Mouse (Mus musculus) gastrocnemius, postnatal 10 days (tissue): ENCODE measurements around the gene Slc15a2. TPM values are rescaled to one million over a fixed set of nuclear protein-coding genes. Genes with fewer than 3 reads are reported as not detected.

ENCODE experiments used
- DNase-seq: peaks from one replicate; pipeline ENCODE4 v3.0.0; 2021; ENCODE audit warnings: mixed read lengths
- total RNA-seq, 2 experiments: library from RNA; stranded (reverse); gene quantifications; 2 replicates each; pipeline ENCODE4 v1.2.3; 2021

The Slc15a2 gene
- total RNA-seq, 2 experiments from 2014 or later = 0.97 to 4.3 TPM

DNA sequence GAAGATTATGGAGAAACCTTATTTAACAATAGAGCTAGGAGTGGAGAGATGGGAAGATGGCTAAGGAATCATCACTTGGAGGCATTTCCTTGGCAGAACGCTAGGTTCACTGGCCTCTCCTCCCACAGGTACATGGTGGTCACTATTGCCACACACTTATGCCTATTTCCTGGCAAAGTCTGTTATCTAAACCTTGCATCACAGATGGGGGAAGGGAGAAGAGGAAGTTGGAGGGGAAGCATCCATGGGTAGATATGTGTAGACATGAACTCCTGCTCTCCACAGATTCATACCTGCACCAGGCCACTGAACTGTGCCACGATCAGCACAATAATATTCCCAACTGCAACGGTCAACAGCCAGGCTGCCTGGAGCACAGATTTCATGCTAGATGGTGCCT, 32.8 kb downstream of the Slc15a2 start:
- DNase-seq = no peak

DNA sequence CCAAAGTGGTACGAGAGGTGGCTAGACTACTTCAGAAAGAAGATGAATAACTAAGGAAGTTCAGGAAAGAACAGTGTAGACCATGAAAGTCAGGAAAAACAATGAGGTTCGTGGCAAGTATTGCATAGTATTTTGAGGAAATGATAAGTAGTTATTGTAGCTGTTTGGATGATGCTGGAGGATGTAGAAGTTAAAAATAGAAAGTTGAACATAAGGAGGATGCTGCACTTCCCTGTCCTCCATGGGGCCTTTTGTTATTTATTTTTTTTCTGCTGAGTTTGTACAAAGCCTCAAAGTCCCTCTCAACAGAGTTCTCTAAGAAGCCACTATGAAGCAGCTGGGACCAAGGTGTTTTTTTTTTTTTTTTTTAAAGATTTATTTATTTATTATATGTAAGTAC, 37.0 kb downstream of the Slc15a2 start:
- no peak for DNase-seq

- DNase-seq = no peak
Measured at GRCm38 (mm10) chr16:36747068-36747467, 37.7 kb downstream of the Slc15a2 start.

DNA sequence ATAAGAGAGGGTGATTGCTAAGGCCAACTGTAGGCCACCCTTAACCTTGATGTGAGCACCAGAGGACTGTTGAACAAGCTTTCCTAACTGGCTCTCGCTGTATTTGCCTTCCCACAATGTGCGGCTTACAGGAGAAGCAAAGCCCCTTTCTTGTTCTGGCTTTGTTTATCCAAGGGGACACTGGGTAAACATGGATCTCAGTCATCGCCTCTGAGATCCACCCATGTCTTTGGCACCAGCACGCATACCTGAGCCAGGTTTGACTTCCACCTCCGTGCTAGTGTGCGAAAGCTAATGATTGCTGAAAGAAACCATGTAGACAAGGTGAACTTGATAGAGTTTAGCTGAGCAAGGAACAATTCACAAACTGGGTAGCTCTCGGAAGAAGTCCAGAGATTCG, 41.2 kb downstream of the Slc15a2 start:
- no peak for DNase-seq

GRCm38 (mm10) chr16:36739404-36739930, 45.3 kb downstream of the Slc15a2 start:
- DNase-seq = no peak

GRCm38 (mm10) chr16:36735421-36735820, 49.3 kb downstream of the Slc15a2 start:
- DNase-seq = no peak

DNA sequence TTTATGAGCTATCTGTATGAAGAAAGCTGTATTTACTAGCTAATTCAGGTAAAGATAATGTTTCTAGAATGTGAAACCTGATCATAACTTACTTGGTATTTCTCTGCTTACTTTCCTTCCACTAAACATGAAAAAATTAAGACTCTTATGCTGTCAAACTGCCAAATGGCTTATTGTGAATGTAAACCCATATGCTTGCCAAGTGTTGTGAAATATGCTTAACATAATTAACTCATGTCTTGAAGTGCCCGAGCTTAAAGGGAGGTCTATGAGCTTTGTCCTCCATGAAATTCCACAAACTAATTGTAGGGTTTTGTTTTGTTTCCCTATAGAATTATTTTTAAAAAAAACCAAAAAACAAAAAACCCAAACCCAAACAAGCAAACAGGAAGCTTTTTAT, 50.9 kb downstream of the Slc15a2 start:
- DNase-seq = no peak

- DNase-seq = no peak
Measured at GRCm38 (mm10) chr16:36732572-36732971, 52.2 kb downstream of the Slc15a2 start.

DNA sequence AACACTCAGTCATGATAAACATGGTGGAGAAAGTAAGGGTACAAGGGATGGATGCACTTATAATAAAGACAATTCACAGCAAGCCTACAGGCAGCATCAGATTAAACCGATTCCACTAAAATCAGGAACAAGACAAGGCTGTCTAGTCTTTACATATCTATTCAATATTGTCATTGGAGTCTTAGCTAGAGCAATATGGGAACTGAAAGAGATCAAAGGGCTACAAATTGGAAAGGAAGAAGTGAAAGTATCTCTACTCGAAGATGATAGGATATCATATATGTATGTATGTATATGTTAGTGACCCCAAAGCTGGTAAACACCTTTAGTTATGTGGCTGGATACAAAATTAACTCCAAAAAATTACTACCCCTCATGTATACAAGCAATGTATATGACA, 55.8 kb downstream of the Slc15a2 start:
- no peak for DNase-seq

DNA sequence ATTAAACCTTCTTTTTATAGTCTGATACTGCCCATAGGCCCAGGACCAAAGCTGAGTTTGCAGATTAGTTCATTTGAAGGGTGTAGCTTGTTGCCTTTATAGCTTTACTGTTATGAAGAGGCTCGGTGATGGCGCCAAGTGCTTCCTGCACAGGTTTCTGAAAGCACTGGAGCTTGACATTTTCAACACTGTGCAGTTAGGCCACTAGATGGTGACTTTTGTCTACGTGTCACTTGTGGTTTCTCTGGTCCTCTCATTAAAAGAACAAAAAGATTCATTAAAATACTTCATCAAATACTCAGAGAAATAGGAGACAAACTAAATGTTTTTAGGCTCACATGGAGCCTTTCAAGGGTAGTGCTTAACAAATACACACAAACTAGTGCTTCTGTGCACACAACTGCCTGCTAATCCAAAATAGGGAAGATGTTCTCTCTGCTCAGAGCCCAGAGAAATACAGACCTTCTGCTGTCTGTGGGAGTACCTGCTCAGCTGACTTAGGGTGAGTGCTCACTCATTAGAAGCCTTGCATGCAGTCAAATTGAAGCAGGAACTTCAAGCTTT, 60.8 kb downstream of the Slc15a2 start:
- no peak for DNase-seq

GRCm38 (mm10) chr16:36722739-36723138, 62.0 kb downstream of the Slc15a2 start:
- DNase-seq = no peak

DNA sequence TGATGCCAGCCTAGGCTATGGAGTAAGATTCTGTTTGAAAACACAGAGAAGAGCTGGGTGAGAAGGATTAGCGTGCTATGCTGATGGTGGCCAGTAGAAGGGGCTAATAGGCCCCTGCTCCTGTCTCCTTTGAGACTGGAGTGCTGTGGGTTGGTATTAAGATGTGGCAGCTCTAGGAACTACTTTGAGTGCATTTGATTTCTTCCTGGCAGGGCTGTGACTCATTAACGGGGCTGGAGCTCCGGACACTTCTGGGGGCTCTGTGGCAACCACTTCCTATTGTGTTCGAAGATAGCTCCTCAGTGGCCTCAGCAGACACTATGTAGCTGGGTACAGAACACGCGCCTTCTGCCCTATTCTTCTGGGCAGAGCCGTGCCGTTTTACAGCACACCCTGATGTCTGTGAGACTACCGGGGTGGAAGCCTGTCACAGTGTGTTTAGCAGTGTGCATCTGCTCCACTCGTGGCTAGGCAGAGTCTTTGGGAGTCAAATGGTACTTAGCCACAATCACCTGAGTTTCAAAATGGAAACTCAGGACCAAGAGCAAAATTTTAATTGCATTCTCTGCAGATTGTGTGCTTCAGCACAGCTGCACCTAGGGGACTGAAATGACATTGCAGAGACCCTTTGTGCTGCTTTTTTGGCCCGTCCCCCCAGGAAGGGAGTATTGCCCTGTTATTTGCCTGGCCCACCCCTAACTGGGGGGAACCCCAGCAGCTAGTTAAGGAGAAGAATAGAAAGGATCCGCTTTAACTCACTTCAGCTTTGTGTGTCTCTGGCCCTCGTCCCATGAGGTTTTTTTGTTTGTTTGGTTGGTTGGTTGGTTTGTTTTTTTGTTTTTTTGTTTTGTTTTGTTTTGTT, 64.3 kb downstream of the Slc15a2 start:
- no peak for DNase-seq

- DNase-seq = no peak
Measured at GRCm38 (mm10) chr16:36718637-36719036, 66.1 kb downstream of the Slc15a2 start.

DNA sequence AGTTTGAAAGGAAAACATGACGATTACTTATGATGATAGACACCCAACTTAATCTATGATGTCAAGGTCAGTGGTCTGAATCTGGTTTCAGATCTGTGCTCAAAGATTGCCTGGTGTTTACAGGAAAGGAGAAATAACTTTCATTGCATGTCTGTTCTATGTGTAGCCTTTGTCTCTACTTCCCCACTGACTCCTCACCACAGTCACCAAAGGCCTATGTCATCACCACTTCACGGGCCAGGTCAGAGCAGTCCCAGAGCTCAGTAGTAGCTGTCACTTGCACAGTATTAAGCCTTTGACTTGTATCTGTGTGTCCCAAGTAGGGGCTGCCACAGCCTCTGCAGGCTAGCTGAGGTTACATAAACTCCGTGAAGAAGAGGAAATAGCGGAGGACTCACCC, 67.3 kb downstream of the Slc15a2 start:
- no peak for DNase-seq

- DNase-seq = no peak
Measured at GRCm38 (mm10) chr16:36711760-36712159, 73.0 kb downstream of the Slc15a2 start.

DNA sequence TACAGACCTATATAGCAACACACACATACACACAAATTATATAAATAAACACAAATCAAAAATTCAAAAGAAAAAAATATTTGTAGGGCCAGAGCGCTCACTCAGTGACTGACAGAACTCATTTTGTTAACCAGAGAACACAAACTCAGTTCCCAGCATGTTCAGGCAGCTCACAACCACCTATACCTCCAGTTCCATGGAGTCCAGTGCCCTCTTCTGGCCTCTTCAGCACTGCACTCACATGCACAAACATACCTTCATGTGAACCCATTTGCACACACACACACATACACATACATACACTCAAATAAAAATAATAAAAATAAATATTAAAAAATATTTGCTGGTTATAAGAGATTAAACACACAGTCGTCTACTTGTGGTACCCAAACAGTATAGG, 74.0 kb downstream of the Slc15a2 start:
- no peak for DNase-seq

- DNase-seq = no peak
Measured at GRCm38 (mm10) chr16:36709405-36709804, 75.4 kb downstream of the Slc15a2 start.

DNA sequence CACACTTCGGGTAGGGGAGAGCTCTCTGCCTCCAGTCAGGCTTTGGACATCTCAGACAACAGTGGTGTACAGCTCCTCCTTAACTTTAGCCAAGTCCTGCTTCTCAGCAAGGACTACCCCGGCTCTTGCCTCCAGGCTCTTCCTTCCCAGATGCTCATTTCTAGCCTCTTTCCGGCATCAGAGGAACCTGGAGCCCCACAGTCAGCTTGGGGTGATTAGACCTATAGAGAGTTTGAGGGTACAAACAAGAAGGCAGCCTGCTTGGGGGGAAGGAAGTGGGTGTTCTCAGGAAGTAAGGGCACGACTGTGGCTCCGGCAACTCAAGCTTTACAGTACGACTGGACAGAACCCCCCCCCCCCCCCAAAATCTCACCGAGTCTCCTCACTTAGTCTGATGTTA, 76.0 kb downstream of the Slc15a2 start:
- no peak for DNase-seq

DNA sequence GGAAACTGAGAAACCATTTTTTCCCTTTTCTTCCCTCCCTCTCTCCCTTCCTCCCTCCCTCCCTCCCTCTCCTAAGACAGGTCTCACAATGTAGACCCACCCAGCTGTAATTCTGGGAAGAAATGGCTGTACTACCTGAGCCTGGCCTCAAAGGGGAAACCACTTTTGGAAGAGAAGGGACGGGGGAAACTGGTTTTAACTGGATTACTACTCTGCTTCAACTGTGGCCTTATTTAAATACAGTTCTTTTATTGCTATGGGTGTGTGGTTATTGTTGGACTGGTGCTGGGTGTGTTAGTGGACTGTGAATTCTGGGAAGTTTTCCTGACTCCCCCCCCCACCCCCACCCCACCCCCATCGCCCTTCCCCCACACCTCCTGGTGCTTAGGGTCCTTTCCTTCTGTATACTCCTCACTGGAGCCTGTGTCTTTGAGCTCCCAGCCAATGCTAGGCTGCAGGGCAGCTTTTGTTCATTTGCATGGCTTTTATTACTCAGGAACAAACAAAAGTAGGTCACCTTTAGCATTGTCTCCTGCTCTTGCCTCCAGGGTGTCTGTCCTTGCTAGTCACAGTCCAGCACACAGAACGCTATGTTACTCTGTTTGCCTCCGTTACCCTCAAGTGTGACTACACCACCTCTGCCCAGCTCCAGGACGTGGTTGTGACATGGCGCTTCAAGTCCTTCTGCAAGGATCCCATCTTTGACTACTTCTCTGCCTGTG, 76.9 kb downstream of the Slc15a2 start:
- no peak for DNase-seq

- no peak for DNase-seq
Measured at GRCm38 (mm10) chr16:36700484-36700883, 84.3 kb downstream of the Slc15a2 start.
